Mouse (Mus musculus) lung, postnatal 25 days (tissue): Measurements from ENCODE around the gene Vmn1r193.
"Not testable (repeated sequence)": the region's sequence is repeated elsewhere in the genome, so short reads cannot be mapped to it uniquely, and the experiment has no call there.

Source experiments
- DNase-seq: peaks from one replicate; pipeline ENCODE4 v3.0.0; 2022; ENCODE audit warnings: low spot score

The Vmn1r193 gene

DNA sequence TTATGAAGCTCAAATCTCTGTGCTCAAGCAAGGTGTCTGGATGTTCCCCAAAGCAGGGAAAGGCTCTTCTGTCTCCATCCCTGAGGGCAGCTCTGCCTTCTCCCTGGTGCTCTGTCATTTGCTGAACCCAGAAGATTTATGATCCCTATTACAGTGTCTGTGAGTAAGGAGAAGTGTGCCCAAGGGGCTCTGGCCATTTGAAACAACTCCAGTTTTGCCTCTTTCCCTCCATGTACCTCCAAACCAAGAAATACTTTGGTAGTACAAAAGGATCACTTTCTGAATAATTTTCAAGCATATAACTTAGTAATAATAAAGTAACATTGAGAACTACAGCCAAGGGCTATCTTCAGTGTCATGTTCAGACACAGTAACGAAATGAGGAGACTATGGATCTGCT, at the start of gene Vmn1r193:
Vmn1r193 (minus strand) TSS at position 101 of the 400 bp plus-strand sequence.
- DNase-seq, result not testable (repeated sequence)

DNA sequence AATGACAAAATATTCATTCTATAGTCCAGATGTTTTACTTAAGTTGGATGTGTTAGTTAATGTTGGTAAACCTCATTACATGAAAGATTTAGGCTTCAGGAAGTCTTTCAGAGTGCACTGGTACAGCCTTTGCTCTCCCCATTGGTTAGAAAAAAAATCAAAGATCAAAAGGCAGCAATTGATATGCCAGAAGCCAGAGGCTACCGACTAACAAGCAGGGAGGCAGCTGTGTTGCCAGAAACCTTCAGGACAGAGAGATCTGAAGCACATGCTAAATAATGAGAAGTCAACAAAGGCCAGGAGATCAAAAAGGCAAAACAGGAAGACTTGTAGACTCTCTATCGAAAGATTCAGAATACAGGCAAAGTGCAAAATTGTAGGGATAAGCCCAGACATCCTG, 48.8 kb upstream of the Vmn1r193 start:
- DNase-seq, result no peak

DNA sequence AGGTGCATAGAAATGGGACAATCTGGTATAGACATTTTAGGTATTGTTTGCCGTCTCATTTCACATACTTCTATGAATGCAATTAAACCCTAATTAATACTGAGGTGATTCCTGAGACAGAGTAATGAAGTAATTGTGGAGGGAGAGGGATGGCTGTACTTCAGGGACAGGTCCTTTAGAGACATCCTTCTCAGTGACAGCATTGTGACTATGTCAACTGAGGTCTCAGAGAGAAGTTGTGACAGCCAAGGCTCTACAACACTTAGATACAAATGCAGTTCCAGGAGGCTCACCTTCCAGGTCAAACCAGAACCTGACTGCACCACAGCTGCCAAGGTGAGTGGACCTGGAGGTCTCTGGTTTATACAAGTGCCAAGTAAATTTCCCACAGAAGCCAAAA, 47.3 kb upstream of the Vmn1r193 start, which contains the start of gene Vmn1r195:
Vmn1r195 (plus strand) TSS at position 301 of the 400 bp plus-strand sequence.
- not testable (repeated sequence) for DNase-seq

DNA sequence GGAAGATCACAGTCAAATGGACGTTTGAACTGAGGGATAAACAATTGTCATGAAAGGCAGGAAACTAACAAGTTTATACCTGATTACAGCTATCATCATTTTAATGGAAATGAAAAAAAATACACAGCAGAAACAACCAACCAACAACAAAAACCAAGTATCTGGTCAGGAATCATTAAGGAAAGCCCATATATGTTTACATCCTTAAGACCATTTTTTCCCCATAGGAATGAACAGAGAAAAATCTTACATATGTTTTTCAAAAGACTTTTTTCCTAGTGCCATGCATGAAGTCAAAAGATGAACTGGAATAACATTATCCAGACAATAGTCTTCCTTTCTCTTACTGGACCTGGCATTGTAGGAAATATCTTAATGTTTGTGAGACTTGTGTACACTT, 21.0 kb upstream of the Vmn1r193 start, which contains the start of gene Vmn1r194:
Vmn1r194 (plus strand) TSS at position 301 of the 400 bp plus-strand sequence.
- DNase-seq, result no peak

DNA sequence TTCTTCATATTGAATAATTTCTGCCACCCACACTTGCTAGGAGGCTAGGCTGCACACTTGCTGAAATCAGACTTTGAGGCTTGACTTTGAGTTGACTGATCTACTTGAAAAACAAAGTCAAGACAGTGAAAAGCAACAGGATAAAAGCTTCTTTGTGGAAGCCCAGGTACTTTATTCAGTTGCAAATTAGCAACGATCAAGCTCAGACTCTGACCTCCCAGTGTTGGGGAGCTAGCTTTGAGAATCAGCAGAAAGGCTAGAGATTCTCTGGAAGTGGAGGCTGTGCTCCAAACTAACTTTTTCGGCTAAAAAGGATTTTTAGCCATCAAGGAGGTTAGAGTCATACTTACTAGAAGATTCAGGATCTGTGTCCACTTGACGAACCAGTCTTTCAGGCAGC, 30.2 kb downstream of the Vmn1r193 start:
- DNase-seq, result not testable (repeated sequence)

DNA sequence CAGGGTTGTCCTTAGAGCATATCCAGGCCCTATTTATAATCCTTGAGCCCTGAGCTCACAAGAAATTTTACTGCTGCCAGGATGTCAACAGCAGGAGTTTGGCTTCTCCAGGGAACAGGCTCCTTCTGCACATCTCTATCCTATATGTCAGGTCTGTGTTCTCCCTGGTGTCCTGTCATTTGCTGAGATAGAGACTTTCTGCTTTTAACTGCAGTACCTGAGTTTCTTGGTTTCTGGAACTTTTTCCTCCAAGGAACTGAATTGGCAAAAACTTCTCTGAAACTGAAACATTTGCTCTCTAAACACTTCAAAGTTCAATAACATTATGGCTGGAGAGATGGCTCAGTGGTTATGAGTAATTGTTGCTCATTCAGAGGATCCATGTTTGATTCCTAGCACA, 31.9 kb downstream of the Vmn1r193 start, which contains the start of gene Vmn1r192:
Vmn1r192 (minus strand) TSS at position 101 of the 400 bp plus-strand sequence.
- no peak for DNase-seq

DNA sequence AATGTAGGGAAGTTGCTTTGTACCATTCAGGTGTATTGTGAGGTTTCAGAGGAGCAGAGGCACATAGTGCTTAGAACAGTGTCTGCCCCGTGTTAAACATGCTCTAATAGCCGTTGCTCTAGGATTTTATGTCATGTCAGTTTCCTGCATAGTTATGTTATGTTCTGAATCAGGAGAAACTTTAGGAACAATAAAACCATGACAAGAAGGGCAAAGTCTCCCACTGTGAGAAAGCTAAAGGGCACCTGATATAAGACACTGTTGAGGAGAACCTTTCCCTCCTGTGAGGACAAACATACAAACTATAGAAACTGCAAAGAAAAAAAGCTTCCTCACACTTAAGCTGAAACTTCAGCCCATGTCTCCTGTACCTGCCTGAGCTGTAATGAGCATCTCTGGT, 32.6 kb downstream of the Vmn1r193 start:
- no peak for DNase-seq

DNA sequence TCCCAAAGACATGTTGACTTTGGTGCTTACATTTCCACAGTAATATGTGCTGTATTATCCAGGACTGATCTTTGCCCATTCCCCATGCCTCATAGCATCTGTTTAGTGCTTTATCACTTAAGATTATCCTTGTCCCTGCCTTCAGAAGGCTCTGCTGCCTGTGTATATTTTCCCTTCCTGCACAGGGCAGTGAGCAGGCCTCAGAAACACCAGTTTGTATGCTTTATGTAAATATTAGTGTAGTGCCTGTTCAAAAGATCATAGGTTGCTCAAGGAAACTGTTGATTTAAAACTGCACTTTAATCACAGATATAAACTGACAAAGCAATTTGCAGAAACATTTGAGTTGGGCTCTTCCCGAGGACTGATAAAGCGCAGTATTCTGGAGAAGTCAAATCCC, 33.6 kb downstream of the Vmn1r193 start:
- no peak for DNase-seq

DNA sequence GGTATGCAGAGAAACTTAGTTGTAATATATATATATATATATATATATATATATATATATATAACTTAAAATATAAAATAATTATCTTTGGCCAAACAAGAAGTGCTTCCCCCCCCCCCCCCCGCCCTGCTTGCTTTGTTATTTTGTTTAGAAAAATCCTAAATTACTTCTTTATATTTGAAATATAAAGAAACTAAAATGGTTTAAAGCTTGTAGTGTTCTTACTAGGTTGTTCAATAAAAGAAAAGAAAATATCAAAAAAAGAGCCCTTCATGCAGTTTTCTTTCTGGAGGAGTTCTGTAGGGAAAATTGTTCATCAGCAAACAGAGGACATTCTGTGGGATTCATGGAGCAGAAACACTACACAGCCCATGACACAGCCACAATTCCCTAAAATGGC, 39.1 kb downstream of the Vmn1r193 start, which contains the start of gene Vmn1r191:
Vmn1r191 (minus strand) TSS at position 101 of the 400 bp plus-strand sequence.
- DNase-seq, result no peak

DNA sequence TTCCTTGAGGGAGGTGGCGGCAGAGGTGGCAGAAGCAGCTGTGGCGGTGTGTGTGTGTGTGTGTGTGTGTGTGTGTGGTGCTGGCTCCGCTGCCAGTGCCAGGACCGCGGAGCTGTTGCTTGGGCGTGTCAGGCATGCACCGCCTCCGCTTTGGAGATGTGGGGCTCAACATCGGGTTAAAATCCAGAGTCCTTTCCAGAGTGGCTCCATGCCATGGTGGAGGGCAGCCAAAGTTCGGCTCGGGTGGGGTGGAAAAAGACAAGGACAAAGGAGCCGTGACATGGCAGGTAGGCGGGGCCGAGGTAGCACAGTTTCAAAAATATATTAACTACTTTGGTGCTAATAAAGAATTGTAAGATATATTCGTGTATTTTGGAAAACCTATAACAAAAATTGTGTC, 54.5 kb downstream of the Vmn1r193 start:
- DNase-seq, result no peak
